Mouse (Mus musculus) C2C12 (cell line): Measurements from ENCODE around the gene Ing4. TPM values are rescaled to one million over a fixed set of nuclear protein-coding genes. Genes with fewer than 3 reads are reported as not detected.
A peak's percentile ranks its signal among the peaks of the same experiment; 100 is the strongest.

Source experiments
- H3K27me3 ChIP-seq: one replicate; pipeline ENCODE4 v1.6.1; 2011; ENCODE audit not compliant: control insufficient read depth, insufficient read depth, insufficient read length
- H3K36me3 ChIP-seq: one replicate; pipeline ENCODE4 v1.6.1; 2011; ENCODE audit not compliant: control insufficient read depth, insufficient read depth
- H3K4me3 ChIP-seq: one replicate; pipeline ENCODE4 v1.5.1; 2011; ENCODE audit warnings: mild to moderate bottlenecking, control low read depth; ENCODE audit not compliant: poor library complexity, insufficient read depth, severe bottlenecking
- H3K79me2 ChIP-seq: one replicate; pipeline ENCODE4 v1.6.1; 2011; ENCODE audit not compliant: control insufficient read depth, insufficient read depth
- H3K79me3 ChIP-seq: one replicate; pipeline ENCODE4 v1.6.1; 2011; ENCODE audit warnings: low read depth, control low read depth
- H3ac ChIP-seq: one replicate; pipeline ENCODE3; 2011; ENCODE audit warnings: low read depth; ENCODE audit not compliant: control insufficient read depth, insufficient read length
- CEBPB ChIP-seq: IDR thresholded peaks from one replicate; pipeline ENCODE4 v1.6.1; 2011; ENCODE audit warnings: low read depth, mild to moderate bottlenecking, control low read depth, moderate library complexity
- CTCF ChIP-seq: IDR thresholded peaks from one replicate; pipeline ENCODE4 v1.5.1; 2011; ENCODE audit not compliant: control insufficient read depth, insufficient read depth, insufficient read length
- FOSL1 ChIP-seq: IDR thresholded peaks from one replicate; pipeline ENCODE4 v1.8.0; 2011; ENCODE audit warnings: mild to moderate bottlenecking, low read length; ENCODE audit not compliant: poor library complexity, insufficient read depth, severe bottlenecking
- MAX ChIP-seq: IDR thresholded peaks from one replicate; pipeline ENCODE4 v1.6.1; 2011; ENCODE audit warnings: mild to moderate bottlenecking, control low read depth
- MYOD1 ChIP-seq: IDR thresholded peaks from one replicate; pipeline ENCODE4 v1.6.1; 2011; ENCODE audit warnings: low read depth; ENCODE audit not compliant: control insufficient read depth, insufficient read length
- MYOG ChIP-seq: IDR thresholded peaks from one replicate; pipeline ENCODE4 v1.6.1; 2011; ENCODE audit not compliant: control insufficient read depth, insufficient read length; ENCODE audit errors: extremely low read depth
- USF1 ChIP-seq: IDR thresholded peaks from one replicate; pipeline ENCODE4 v1.6.1; 2011; ENCODE audit warnings: low read depth, mild to moderate bottlenecking, control low read depth, moderate library complexity
- long read RNA-seq, 2 experiments: library from polyadenylated mRNA; unstranded; transcript quantifications; one replicate each; pipeline ENCODE4 v2.0.0; 2019 to 2020
- polyA plus RNA-seq: library from polyadenylated mRNA; unstranded; fragments of >200 nt; fragmentation: generic; extraction: Trizol; gene quantifications from one replicate; pipeline ENCODE4 v1.2.1, GENCODE M21; 2012; ENCODE audit warnings: missing spikeins

Ing4 gene
- 23.6 TPM for polyA plus RNA-seq
- long read RNA-seq, experiment 1, transcript Ing4-201 (8 exons, 1,629 nt): major isoform, 21 of 50 reads
- long read RNA-seq, experiment 1, partial matches to known transcripts: 8 of 50 reads
- long read RNA-seq, experiment 1, other reads (novel, unspliced or antisense): 17 of 50 reads
- long read RNA-seq, experiment 2, transcript Ing4-205 (8 exons, 1,446 nt): minor isoform, 11 of 106 reads
- long read RNA-seq, experiment 2, transcript Ing4-201 (8 exons, 1,629 nt): major isoform, 55 of 106 reads
- long read RNA-seq, experiment 2, partial matches to known transcripts: 1 of 106 reads
- long read RNA-seq, experiment 2, other reads (novel, unspliced or antisense): 38 of 106 reads

DNA sequence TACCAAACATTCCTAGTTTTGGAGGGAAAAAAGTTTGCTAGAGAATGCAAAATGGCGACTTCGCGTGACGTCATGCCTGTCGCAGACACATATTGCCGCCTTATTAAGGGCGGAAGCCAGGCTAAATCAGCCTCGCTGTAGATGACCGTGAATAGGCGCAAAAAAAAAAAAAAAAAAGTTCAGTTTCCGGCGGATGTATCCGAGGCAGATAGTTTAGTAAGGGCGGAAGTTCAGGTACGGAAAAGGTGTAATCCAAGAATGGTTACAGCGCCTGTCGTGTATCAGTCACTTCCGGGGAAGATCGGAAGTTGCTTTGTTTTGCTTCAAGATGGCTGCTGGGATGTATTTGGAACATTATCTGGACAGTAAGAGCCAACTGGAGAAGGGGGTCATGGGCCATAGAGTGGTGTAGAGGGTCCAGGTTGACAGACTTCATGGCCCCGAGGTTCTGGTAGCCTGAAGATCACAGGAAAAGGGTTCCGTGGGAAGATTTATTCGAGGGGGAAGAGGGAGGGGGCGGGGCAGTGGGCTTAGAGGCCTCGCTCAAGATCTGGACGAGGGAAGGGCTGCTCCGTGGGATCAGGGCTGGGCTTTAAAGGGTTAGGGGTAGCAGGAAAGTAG, at the start of gene Ing4:
Gene Ing4, plus strand, starts transcription at position 228 of the 621 bp plus-strand sequence.
- Histone ChIP-seq H3K27me3 (no peaks in the 10 kb centered on the region), H3ac (peak within 1 kb of the TSS; percentile 70), H3K79me2 (peaks cover 14% of the 10 kb centered on the region), H3K4me3 (peak within 1 kb of the TSS; percentile 48), H3K79me3 (peaks cover 7% of the 10 kb centered on the region), H3K36me3 (peaks cover 39% of the 10 kb centered on the region)
- no peak for TF ChIP-seq CTCF
- no peak for TF ChIP-seq CEBPB
- no peak for TF ChIP-seq MYOD1
- TF ChIP-seq MAX: peak; percentile 7
- no peak for TF ChIP-seq FOSL1
- TF ChIP-seq USF1: no peak
- TF ChIP-seq MYOG: no peak

- TF ChIP-seq CTCF: no peak
- no peak for TF ChIP-seq MYOG
- TF ChIP-seq USF1: no peak
- TF ChIP-seq FOSL1: no peak
- TF ChIP-seq CEBPB: no peak
- TF ChIP-seq MYOD1: no peak
- no peak for TF ChIP-seq MAX
- Histone ChIP-seq H3K79me2 (no peaks in the 10 kb centered on the region), H3K27me3 (peaks cover 7% of the 10 kb centered on the region), H3K4me3 (no peak overlapping the region), H3K36me3 (no peaks in the 10 kb centered on the region), H3ac (no peak overlapping the region), H3K79me3 (no peaks in the 10 kb centered on the region)
These were observed 47.3 kb upstream of the Ing4 start for GRCm38 (mm10) chr6:124992241-124992640.

DNA sequence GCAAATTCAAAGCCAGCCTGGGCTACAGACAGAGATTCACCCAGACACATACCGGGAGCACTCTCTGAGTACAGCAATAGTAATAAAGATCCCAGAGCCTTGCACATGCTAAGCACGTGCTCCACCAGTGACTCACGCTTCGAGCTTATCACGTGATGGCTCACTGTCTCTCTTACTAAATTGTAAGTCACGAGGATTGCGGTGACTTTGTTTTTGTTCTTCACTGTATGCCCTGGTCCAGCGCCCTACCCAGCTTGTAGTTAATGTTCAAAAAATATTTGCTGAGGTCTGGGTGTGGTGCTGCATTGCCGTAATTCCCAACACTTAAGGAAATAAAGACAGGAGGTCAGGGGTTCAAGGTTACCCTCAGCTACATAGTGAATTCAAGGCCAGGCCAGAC, 46.2 kb upstream of the Ing4 start:
- H3ac ChIP-seq: no peak overlapping the region
- TF ChIP-seq FOSL1 (peak; percentile 8), MAX (peak; percentile 96), CTCF (no peak), USF1 (peak; percentile 98), CEBPB (no peak), MYOG (no peak), MYOD1 (no peak)
- H3K27me3 ChIP-seq: peaks cover 11% of the 10 kb centered on the region
- no peaks in the 10 kb centered on the region for H3K36me3 ChIP-seq
- no peak overlapping the region for H3K4me3 ChIP-seq
- no peaks in the 10 kb centered on the region for H3K79me3 ChIP-seq
- no peaks in the 10 kb centered on the region for H3K79me2 ChIP-seq

DNA sequence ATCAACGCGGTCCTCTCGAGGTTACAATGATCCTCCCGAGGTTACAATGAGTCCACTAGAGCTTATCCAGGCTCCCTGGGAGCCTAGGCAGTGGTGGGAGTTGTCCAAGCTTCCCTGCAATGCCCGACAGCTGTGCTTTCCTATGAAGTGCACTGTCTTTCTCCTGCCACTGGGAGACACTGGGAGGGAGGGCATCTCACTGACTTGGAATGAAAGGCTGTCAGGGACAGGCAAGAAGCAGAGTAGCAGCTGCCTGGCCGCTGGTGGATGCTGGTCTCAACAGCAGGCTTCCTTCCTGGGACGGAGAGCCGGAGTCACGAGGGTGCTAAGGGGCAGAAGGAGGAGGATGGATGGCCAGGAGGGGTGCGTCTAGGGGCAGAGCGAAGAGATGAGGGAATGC, 45.7 kb upstream of the Ing4 start:
- no peak overlapping the region for H3ac ChIP-seq
- H3K4me3 ChIP-seq: no peak overlapping the region
- H3K79me3 ChIP-seq: no peaks in the 10 kb centered on the region
- H3K27me3 ChIP-seq: peaks cover 11% of the 10 kb centered on the region
- H3K79me2 ChIP-seq: no peaks in the 10 kb centered on the region
- no peak for TF ChIP-seq MYOG
- TF ChIP-seq USF1: no peak
- no peak for TF ChIP-seq MYOD1
- TF ChIP-seq FOSL1: no peak
- TF ChIP-seq CTCF: no peak
- TF ChIP-seq MAX: no peak
- no peak for TF ChIP-seq CEBPB
- H3K36me3 ChIP-seq: no peaks in the 10 kb centered on the region

DNA sequence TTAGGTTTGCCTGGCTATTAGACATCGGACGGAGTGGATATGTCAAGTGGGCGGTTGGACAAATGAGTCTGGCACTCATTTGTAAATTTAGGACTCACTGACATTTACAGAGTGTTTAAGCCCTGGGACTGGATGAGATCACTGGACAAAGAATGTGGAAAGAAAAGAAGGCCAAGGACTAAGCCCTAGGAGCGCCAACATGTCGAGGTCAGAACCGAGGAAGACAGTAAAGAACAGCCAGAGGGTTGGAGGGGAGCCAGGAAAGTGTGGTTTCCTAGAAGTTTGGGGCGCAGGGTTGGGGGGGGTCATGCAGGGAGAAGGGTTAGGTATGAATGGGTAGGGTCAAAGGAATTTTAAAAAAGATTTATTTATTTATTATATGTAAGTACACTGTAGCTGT, 44.3 kb upstream of the Ing4 start:
- Histone ChIP-seq H3K79me3 (no peaks in the 10 kb centered on the region), H3K36me3 (no peaks in the 10 kb centered on the region), H3K4me3 (no peak overlapping the region), H3K27me3 (peaks cover 11% of the 10 kb centered on the region), H3K79me2 (no peaks in the 10 kb centered on the region), H3ac (no peak overlapping the region)
- TF ChIP-seq CEBPB (no peak), MYOG (no peak), MAX (no peak), USF1 (no peak), FOSL1 (no peak), MYOD1 (no peak), CTCF (no peak)
